Mouse (Mus musculus): ENCODE measurements around the gene Gm20736. TPM values are rescaled to one million over a fixed set of nuclear protein-coding genes. Genes with fewer than 3 reads are reported as not detected.
"Not testable (repeated sequence)": the region's sequence is repeated elsewhere in the genome, so short reads cannot be mapped to it uniquely, and the experiment has no call there.

Gm20736 gene
- not detected in 2 replicates for polyA plus RNA-seq (2014; fragmentation: Nextera tagmentation; extraction: Ambion mirVana)

DNA sequence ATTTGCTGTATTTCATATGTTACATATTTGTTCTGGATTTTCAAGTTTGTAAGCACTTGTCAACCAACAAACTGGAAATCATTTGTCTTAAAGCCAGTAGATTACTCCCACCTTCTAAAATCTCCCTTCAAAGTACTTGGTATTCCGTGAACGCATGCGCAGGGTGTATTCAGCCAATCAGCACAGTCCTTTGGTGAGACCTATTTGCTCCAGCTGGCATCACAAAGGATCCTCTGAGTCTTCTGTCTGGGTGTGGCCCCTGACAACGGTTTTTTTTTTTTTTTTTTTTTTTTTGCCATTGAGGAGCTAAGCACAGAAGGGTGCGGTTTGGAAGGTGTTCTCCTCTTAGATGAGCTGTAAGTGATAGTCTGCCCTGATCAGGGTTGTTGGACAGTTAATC, at the start of gene Gm20736:
Gene Gm20736 (plus strand): TSS at position 301 of the 400 bp plus-strand sequence.
- DNase-seq (ENCODE audit: low spot score); H3K4me1 ChIP-seq (ENCODE audit: control insufficient read depth, insufficient read depth, low read length); H3K36me3 ChIP-seq (ENCODE audit: control insufficient read depth, insufficient read depth, low read length); H3K27me3 ChIP-seq (replicated peaks; ENCODE audit: control insufficient read depth, insufficient read depth, low read length); H3K9me3 ChIP-seq (ENCODE audit: control insufficient read depth, low read length); H3K4me2 ChIP-seq (ENCODE audit: low read depth, low read length); H3K27ac ChIP-seq (replicated peaks; ENCODE audit: low read depth, low read length); ATAC-seq (ENCODE audit: low read depth); H3K9ac ChIP-seq (ENCODE audit: low read depth, low read length); H3K4me3 ChIP-seq (ENCODE audit: low read depth, low read length): not testable (repeated sequence)
- WGBS, result no CpG with 5 or more reads among the region's 5 CpGs

Other genes with a start within 250 kb of the Gm20736 start
- not detected in 2 replicates for gene Gm20924, start 170.2 kb upstream of the Gm20736 start, polyA plus RNA-seq (2014; fragmentation: Nextera tagmentation; extraction: Ambion mirVana)